Mouse (Mus musculus): ENCODE measurements at regions not wholly inside any gene's neighbourhood (a gene's known extent, or its start where the extent isn't known, plus 50 kb on each side); places are given as distances from the start of the nearest gene placed in this dataset.
A peak's percentile ranks its signal among the peaks of the same experiment; 100 is the strongest.

- no peak overlapping the region for H3K4me3 ChIP-seq (ENCODE audit: insufficient read depth, low read length)
- TF ChIP-seq POLR2A (IDR thresholded peaks at IDR 0.05; ENCODE audit: low read depth, low read length) (no peak), CTCF (IDR thresholded peaks at IDR 0.05; ENCODE audit: borderline replicate concordance, insufficient read depth, low read length) (peak; percentile 50; the same call in 1 of the 2 replicates)
- no peak overlapping the region for H3K27ac ChIP-seq (ENCODE audit: insufficient read depth, low read length)
- no peaks in the 10 kb centered on the region for H3K4me1 ChIP-seq (ENCODE audit: control insufficient read depth, insufficient read depth, low read length)
Observed at GRCm38 (mm10) chr3:83416536-83416935, 288.8 kb downstream of the Dchs2 start.

- Histone ChIP-seq H3K27ac (ENCODE audit: insufficient read depth, low read length) (no peak overlapping the region), H3K4me1 (ENCODE audit: control insufficient read depth, insufficient read depth, low read length) (no peaks in the 10 kb centered on the region), H3K4me3 (ENCODE audit: insufficient read depth, low read length) (no peak overlapping the region)
- TF ChIP-seq CTCF (IDR thresholded peaks at IDR 0.05; ENCODE audit: borderline replicate concordance, insufficient read depth, low read length) (no peak), POLR2A (IDR thresholded peaks at IDR 0.05; ENCODE audit: low read depth, low read length) (no peak)
Observed at GRCm38 (mm10) chr3:83424267-83424666, 296.5 kb downstream of the Dchs2 start.

DNA sequence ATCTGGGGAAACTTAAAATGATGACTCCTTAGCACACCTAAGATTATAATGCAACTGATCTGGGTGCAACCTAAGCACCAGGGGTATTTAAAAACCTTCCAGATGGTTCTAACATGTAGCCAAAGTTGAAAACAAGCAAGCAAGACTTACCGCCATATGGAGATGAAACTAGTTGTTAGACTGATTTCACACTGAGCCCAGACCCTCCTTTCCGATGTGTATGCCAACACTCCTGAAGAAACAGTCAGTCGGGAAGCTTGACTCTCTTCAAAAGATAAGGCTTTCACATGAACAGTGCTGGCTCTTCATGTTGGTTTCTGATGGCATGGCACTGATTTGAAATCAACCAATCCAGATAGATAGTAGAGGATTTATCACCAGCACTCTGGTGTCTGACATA, 301.6 kb downstream of the Dchs2 start:
- H3K4me3 ChIP-seq (ENCODE audit: insufficient read depth, low read length), result no peak overlapping the region
- no peak overlapping the region for H3K27ac ChIP-seq (ENCODE audit: insufficient read depth, low read length)
- H3K4me1 ChIP-seq (ENCODE audit: control insufficient read depth, insufficient read depth, low read length), result no peaks in the 10 kb centered on the region
- TF ChIP-seq CTCF (IDR thresholded peaks at IDR 0.05; ENCODE audit: borderline replicate concordance, insufficient read depth, low read length) (no peak), POLR2A (IDR thresholded peaks at IDR 0.05; ENCODE audit: low read depth, low read length) (no peak)

- Histone ChIP-seq H3K27ac (ENCODE audit: insufficient read depth, low read length) (peak overlapping the region; percentile 37), H3K4me1 (ENCODE audit: control insufficient read depth, insufficient read depth, low read length) (peaks cover 10% of the 10 kb centered on the region), H3K4me3 (ENCODE audit: insufficient read depth, low read length) (no peak overlapping the region)
- TF ChIP-seq CTCF (IDR thresholded peaks at IDR 0.05; ENCODE audit: borderline replicate concordance, insufficient read depth, low read length), result no peak
- no peak for TF ChIP-seq POLR2A (IDR thresholded peaks at IDR 0.05; ENCODE audit: low read depth, low read length)
Observed at GRCm38 (mm10) chr3:83446154-83446667, 318.5 kb downstream of the Dchs2 start.

DNA sequence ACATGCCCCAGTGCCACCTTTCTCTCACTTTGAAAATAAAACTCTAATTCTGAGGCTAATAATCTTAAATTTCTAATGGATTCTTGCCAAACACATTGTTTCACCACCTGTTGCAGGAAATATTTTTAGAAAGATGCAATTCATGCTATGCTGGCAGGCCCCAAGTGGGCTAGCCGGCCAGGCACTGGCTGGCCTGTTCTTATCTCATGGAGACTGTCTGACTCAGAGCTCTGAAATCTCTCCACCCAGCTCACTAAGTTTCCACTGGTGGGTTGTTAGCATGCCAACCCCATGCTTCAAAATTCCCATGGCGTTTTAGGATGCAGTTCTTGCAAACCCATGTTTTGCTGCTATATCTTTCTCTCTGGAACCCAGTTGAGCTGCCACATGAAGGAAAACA, 315.5 kb upstream of the Sfrp2 start:
- Histone ChIP-seq H3K4me3 (ENCODE audit: insufficient read depth, low read length) (no peak overlapping the region), H3K27ac (ENCODE audit: insufficient read depth, low read length) (peak overlapping the region; percentile 76), H3K4me1 (ENCODE audit: control insufficient read depth, insufficient read depth, low read length) (peaks cover 11% of the 10 kb centered on the region)
- TF ChIP-seq POLR2A (IDR thresholded peaks at IDR 0.05; ENCODE audit: low read depth, low read length) (no peak), CTCF (IDR thresholded peaks at IDR 0.05; ENCODE audit: borderline replicate concordance, insufficient read depth, low read length) (no peak)

DNA sequence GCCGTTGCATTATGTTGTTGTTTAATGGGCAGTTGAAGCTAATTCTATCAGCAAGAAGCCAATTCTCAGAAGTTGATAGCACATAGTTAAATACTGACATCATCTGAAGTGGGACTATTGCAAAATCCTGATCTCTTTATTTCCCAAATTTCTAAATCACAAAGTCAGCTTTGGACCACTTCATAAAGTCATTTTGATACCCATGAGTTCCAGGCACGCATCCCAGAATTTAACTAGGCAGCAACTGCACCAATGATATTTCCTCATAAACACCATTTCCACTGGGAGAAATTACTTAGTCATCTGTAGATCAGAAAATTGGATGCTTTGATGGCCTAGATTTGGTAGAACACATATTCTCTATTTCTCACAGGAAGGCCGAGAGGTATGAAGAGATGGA, 314.8 kb upstream of the Sfrp2 start:
- peak overlapping the region; percentile 76 for H3K27ac ChIP-seq (ENCODE audit: insufficient read depth, low read length)
- H3K4me3 ChIP-seq (ENCODE audit: insufficient read depth, low read length), result no peak overlapping the region
- peaks cover 9% of the 10 kb centered on the region for H3K4me1 ChIP-seq (ENCODE audit: control insufficient read depth, insufficient read depth, low read length)

DNA sequence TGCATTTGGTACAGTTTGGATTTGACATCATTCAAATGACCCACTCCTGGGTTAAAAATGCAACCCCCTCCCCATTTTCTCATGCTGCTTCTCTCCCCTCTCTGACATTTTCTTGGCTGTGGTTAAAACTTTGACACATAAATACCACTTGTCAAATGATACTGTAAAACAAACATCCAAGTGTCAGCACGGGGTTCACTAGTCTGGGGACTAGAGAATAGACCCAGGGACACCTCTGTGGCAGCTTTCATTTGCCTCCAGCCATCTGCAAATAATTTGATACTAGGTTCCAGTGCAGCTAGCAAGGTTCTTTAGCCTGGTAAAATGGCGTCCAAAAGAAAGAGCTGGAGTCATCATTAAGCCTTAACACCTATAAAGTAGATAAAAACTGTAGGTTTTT, 312.7 kb upstream of the Sfrp2 start:
- no peak overlapping the region for H3K4me3 ChIP-seq (ENCODE audit: insufficient read depth, low read length)
- TF ChIP-seq POLR2A (IDR thresholded peaks at IDR 0.05; ENCODE audit: low read depth, low read length), result no peak
- no peak overlapping the region for H3K27ac ChIP-seq (ENCODE audit: insufficient read depth, low read length)
- H3K4me1 ChIP-seq (ENCODE audit: control insufficient read depth, insufficient read depth, low read length), result peaks cover 6% of the 10 kb centered on the region

More for the DNA sequence above, 314.8 kb upstream of the Sfrp2 start:
- TF ChIP-seq CTCF (IDR thresholded peaks at IDR 0.05; ENCODE audit: borderline replicate concordance, insufficient read depth, low read length) (no peak), POLR2A (IDR thresholded peaks at IDR 0.05; ENCODE audit: low read depth, low read length) (no peak)

- TF ChIP-seq CTCF (IDR thresholded peaks at IDR 0.05; ENCODE audit: borderline replicate concordance, insufficient read depth, low read length) (no peak), POLR2A (IDR thresholded peaks at IDR 0.05; ENCODE audit: low read depth, low read length) (no peak)
- Histone ChIP-seq H3K27ac (ENCODE audit: insufficient read depth, low read length) (no peak overlapping the region), H3K4me1 (ENCODE audit: control insufficient read depth, insufficient read depth, low read length) (no peaks in the 10 kb centered on the region), H3K4me3 (ENCODE audit: insufficient read depth, low read length) (no peak overlapping the region)
Observed at GRCm38 (mm10) chr3:83458450-83458849, 307.7 kb upstream of the Sfrp2 start.

DNA sequence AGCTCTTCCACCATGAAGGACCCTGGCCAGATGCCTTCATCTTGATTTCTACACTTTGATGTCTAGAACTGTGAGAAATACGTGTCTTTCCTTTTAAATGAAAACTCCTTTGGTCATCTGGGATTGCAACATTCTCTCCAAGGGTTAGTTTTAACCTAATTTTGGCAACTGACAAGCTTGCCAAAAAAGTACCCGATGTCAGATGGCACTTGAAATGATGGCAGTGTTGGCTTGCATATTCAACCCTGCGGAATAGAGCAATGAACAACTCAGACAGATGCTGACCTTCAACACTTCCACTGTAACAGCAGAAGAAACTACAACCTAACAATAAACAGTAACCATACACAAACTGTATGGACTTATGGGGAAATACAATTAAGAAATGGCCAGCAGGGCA, 286.9 kb upstream of the Sfrp2 start:
- Histone ChIP-seq H3K4me1 (ENCODE audit: control insufficient read depth, insufficient read depth, low read length) (no peaks in the 10 kb centered on the region), H3K4me3 (ENCODE audit: insufficient read depth, low read length) (no peak overlapping the region), H3K27ac (ENCODE audit: insufficient read depth, low read length) (no peak overlapping the region)
- TF ChIP-seq CTCF (IDR thresholded peaks at IDR 0.05; ENCODE audit: borderline replicate concordance, insufficient read depth, low read length), result no peak
- no peak for TF ChIP-seq POLR2A (IDR thresholded peaks at IDR 0.05; ENCODE audit: low read depth, low read length)

DNA sequence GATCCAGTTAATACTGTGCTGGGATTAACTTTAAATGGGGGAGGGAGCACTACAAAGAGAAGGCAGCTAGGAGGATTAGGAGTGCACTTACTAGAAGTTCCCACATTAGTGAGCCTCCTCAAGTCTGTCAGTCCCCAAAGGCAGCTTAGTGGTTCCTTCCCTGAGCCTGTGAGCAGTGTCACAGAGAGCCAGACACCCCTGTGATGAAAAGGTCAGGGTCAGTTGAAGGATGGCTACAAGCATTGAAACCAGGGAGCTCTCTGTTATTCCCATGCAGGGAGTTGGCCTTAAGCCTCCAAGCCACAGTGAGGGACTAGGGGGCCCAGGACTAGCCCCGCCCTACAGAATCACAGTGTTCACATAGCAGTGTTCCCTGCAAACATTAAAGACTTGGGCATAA, 285.9 kb upstream of the Sfrp2 start:
- H3K27ac ChIP-seq (ENCODE audit: insufficient read depth, low read length), result no peak overlapping the region
- no peaks in the 10 kb centered on the region for H3K4me1 ChIP-seq (ENCODE audit: control insufficient read depth, insufficient read depth, low read length)
- TF ChIP-seq CTCF (IDR thresholded peaks at IDR 0.05; ENCODE audit: borderline replicate concordance, insufficient read depth, low read length), result no peak
- TF ChIP-seq POLR2A (IDR thresholded peaks at IDR 0.05; ENCODE audit: low read depth, low read length), result no peak
- H3K4me3 ChIP-seq (ENCODE audit: insufficient read depth, low read length), result no peak overlapping the region

GRCm38 (mm10) chr3:83486192-83486716, 279.9 kb upstream of the Sfrp2 start:
- no peak for TF ChIP-seq POLR2A (IDR thresholded peaks at IDR 0.05; ENCODE audit: low read depth, low read length)
- no peak for TF ChIP-seq CTCF (IDR thresholded peaks at IDR 0.05; ENCODE audit: borderline replicate concordance, insufficient read depth, low read length)
- H3K4me1 ChIP-seq (ENCODE audit: control insufficient read depth, insufficient read depth, low read length), result no peaks in the 10 kb centered on the region
- H3K27ac ChIP-seq (ENCODE audit: insufficient read depth, low read length), result no peak overlapping the region
- H3K4me3 ChIP-seq (ENCODE audit: insufficient read depth, low read length), result no peak overlapping the region
